Mouse (Mus musculus): Measurements from ENCODE around the gene Lpcat2b.
A peak's percentile ranks its signal among the peaks of the same experiment; 100 is the strongest.
"Not testable (repeated sequence)": the region's sequence is repeated elsewhere in the genome, so short reads cannot be mapped to it uniquely, and the experiment has no call there.

The Lpcat2b gene

GRCm38 (mm10) chr5:107431249-107431648 is at the start of gene Lpcat2b:
Lpcat2b (plus strand) TSS chr5:107431549.
- DNase-seq: no peak

- DNase-seq: not testable (repeated sequence)
These were observed 44.9 kb upstream of the Lpcat2b start for GRCm38 (mm10) chr5:107386448-107386847.

GRCm38 (mm10) chr5:107387788-107388187 is 43.6 kb upstream of the Lpcat2b start:
- no peak for DNase-seq

- no peak for DNase-seq
These were observed 42.0 kb upstream of the Lpcat2b start for GRCm38 (mm10) chr5:107389373-107389772.

- no peak for DNase-seq
These were observed 36.9 kb upstream of the Lpcat2b start for GRCm38 (mm10) chr5:107394437-107394836.

GRCm38 (mm10) chr5:107402436-107402835 is 28.9 kb upstream of the Lpcat2b start, which contains the start of gene Ephx4:
Ephx4 (plus strand) TSS chr5:107402736.
- peak; percentile 12 for DNase-seq

GRCm38 (mm10) chr5:107403011-107403946 is 28.1 kb upstream of the Lpcat2b start:
- DNase-seq: peak; percentile 56

- DNase-seq: no peak
These were observed 27.2 kb upstream of the Lpcat2b start for GRCm38 (mm10) chr5:107403947-107404684.

- no peak for DNase-seq
These were observed 26.0 kb upstream of the Lpcat2b start for GRCm38 (mm10) chr5:107405361-107405760.

GRCm38 (mm10) chr5:107410305-107410704 is 21.0 kb upstream of the Lpcat2b start:
- DNase-seq: no peak

GRCm38 (mm10) chr5:107411326-107411725 is 20.0 kb upstream of the Lpcat2b start:
- no peak for DNase-seq

- DNase-seq: no peak
These were observed 19.1 kb upstream of the Lpcat2b start for GRCm38 (mm10) chr5:107412285-107412684.

GRCm38 (mm10) chr5:107415098-107415497 is 16.3 kb upstream of the Lpcat2b start:
- no peak for DNase-seq

GRCm38 (mm10) chr5:107421676-107422075 is 9.7 kb upstream of the Lpcat2b start:
- no peak for DNase-seq

GRCm38 (mm10) chr5:107434001-107434400 is 2.7 kb downstream of the Lpcat2b start:
- DNase-seq: no peak

GRCm38 (mm10) chr5:107436185-107436584 is 4.8 kb downstream of the Lpcat2b start:
- no peak for DNase-seq

- no peak for DNase-seq
These were observed 5.3 kb downstream of the Lpcat2b start for GRCm38 (mm10) chr5:107436587-107437209.

- peak; percentile 96 for DNase-seq
These were observed 6.3 kb downstream of the Lpcat2b start, which contains the start of gene Btbd8 for GRCm38 (mm10) chr5:107437464-107438281. Btbd8 (plus strand) TSS chr5:107437997.

GRCm38 (mm10) chr5:107438353-107438752 is 7.0 kb downstream of the Lpcat2b start:
- no peak for DNase-seq

GRCm38 (mm10) chr5:107441881-107442280 is 10.5 kb downstream of the Lpcat2b start:
- DNase-seq: no peak

GRCm38 (mm10) chr5:107444251-107444650 is 12.9 kb downstream of the Lpcat2b start:
- no peak for DNase-seq

- no peak for DNase-seq
These were observed 16.6 kb downstream of the Lpcat2b start for GRCm38 (mm10) chr5:107447977-107448376.
